Mouse (Mus musculus): ENCODE data around the gene Ccdc57.

- no peak for TF ChIP-seq FLI1 (IDR thresholded peaks at IDR 0.05; ENCODE audit: low read length)
- no peak for TF ChIP-seq GATA1 (IDR thresholded peaks at IDR 0.05; ENCODE audit: borderline replicate concordance, low read length)
Observed at GRCm38 (mm10) chr11:120957731-120958257, 25.1 kb upstream of the Ccdc57 start.
